Mouse (Mus musculus) kidney, postnatal 10 days (tissue): ENCODE data around the gene Fut2.
A peak's percentile ranks its signal among the peaks of the same experiment; 100 is the strongest.

Experiments
- DNase-seq: peaks from one replicate; pipeline ENCODE4 v3.0.0; 2021; ENCODE audit warnings: mixed read lengths

The Fut2 gene

DNA sequence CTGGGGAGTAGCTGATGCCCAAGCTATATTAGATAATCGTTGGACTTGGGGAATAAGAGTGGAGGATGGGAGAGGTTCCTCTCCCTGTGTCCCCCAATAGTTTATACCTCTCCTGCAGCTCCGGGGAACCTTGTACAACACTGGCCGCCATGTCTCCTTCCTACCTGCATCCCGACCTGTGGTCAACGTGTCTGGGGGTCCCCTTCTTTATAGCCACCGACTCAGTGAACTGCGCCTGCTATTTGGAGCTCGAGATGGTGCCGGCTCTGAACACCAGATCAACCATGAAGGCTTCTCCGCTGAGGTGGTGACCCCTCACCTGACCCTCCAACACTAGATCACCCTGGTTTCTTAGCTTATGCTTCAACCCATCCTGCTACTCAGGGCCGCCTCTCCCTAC is 36.1 kb upstream of the Fut2 start:
- DNase-seq: no peak

DNA sequence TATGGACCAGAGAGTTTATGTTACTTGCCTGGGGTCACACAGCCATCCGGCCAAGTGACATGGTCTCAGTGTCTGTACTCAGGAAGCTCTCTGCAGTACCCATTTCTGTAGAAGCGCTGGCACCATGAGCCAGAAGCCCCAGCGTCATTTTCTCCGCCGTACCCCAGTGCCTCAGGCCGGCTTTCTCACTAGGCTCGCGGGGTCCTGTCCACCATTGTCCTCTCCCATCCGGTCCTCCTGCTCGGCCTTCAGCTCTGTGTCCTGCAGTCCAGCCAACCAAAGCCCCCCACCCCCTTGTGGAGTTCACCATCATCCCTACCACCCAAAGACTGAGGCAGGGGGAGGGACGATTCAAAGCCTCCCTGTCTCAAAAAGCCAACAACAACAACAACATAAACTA is 35.4 kb upstream of the Fut2 start:
- DNase-seq: no peak

DNA sequence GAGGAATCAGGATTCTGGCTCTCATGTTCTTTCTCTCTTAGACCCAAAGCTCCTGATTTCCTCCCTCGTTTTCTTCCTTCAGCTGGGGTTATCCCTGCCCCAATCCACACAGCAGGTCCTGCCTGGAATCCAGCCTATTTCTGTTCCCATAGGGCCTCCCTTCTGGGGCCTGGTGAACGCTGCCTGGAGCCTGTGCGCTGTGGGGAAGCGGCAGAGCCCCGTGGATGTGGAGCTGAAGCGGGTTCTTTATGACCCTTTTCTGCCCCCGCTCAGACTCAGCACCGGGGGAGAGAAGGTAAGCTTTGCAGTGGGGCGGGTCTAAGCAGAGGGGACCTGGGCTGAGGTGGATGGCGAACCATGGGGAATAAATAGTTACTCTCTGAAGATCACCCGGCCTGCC is 34.9 kb upstream of the Fut2 start:
- peak; percentile 55 for DNase-seq

DNA sequence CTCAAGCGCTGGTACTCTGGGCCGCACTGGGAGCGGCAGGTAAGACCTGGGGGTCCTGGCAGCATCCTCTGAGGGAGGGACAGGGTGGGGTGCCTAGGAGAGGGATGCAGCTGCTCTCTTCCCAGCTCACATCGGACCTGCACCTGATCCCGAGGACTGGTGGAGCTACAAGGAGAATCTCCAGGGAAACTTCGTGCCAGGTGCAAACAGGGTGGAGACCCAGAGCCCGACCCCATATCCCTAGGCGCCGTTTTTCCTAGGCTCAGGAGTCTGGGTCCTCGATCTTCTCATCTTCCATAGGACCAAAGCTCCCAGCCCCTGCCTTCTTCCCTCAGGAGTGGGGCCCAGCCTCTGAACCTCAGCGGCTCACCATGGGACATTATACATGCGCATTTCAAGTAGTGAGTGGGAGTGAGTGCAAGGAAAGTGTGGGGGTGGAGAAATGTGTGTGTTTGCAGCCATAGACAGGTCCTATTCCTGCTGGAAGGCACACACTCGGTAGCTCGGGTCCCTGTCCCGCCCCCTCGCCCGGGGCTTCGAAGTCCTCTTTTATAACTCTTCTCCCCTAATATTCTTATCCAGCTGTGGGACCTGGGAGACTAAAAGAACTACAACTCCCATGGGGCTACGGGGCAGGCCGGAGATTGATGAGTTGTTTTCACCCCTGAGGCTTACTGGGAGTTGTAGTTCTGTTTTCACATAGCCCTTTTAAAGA is 34.3 kb upstream of the Fut2 start:
- DNase-seq: peak; percentile 87

DNA sequence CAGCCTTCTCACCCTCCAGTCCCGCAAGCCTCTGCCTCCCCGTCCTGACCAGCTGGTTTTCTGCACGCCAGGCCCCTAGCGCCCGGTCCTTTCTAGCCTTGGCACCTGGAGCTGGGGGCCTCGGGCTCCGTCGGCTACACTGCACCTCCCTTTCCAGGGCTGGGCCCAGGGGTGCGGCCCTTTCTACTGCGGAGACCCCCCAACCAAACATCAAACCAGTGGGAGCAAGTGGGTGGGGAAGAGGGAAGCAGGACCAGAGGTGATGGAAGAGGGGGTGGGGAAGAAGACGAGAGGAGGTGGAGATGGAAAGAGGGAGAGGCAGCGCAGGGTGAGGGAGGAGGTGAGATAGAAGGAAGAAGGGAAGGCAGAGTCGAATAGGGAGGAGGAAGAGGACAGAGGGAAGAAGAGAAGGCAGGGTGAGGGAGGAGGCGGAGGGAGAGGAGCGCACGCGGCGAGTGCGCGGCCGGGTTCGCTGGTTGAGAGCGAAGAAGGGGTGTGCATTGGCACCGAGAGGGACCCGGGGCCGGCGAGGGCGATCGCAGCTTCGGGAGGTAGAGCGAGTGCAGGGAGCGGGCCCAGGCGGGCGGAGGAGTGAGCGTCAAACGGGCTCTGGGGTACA is 33.4 kb upstream of the Fut2 start, which contains the start of gene Car11:
Gene Car11 (plus strand): TSS at position 321 of the 619 bp plus-strand sequence.
- DNase-seq: no peak

DNA sequence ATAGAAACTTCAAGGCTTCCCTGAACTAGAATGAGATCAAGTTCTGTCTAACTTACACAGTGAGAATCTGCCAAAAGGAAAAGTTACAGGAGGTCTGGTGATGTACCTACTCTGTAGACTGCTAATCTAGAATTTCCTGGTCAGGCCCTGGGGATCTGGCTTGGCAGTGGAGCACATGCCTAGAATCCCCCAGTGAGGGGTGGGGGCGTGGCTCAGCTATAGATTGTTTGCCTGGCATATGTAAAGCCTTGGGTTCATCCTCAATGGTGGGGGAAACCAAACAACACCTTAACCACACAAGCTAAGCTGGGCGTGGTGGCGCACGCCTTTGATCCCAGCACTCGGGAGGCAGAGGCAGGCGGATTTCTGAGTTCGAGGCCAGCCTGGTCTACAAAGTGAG is 31.7 kb upstream of the Fut2 start:
- no peak for DNase-seq

GRCm38 (mm10) chr7:45695098-45695497 is 28.9 kb upstream of the Fut2 start:
- DNase-seq: no peak

DNA sequence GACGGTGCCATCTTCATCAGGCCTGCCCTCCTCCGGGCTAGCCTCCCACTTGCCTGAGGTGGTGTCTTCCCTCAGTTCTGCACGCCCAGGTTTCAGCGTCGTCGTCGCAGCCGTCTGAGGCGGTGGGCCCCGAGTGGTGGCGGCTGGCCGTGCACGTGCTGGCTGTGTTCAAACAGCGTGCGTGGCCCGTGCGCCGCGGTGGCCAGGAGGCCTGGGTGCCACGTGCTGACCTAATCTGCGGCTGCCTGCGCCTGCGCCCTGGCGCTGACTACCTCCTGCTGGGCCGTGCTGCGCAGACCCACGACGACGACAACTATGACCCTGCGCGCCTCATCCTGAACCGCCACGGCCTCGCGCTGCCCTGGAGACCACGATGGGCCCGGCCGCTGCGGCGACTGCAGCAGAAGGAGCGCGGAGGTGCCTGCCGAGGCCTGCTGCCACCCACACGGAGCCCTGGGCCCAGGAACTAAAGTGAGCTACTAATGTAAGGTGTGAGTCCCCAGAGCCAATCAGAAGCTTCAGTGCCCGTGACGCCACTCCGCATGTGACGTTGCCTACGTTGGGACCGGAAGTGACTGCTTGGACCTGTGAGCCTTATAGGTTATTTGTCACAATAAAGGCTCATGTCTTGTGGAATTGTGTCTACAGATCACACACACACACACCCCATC is 27.9 kb upstream of the Fut2 start, which contains the start of gene Sec1:
Gene Sec1 (minus strand): TSS at position 482 of the 671 bp plus-strand sequence.
- DNase-seq: no peak

DNA sequence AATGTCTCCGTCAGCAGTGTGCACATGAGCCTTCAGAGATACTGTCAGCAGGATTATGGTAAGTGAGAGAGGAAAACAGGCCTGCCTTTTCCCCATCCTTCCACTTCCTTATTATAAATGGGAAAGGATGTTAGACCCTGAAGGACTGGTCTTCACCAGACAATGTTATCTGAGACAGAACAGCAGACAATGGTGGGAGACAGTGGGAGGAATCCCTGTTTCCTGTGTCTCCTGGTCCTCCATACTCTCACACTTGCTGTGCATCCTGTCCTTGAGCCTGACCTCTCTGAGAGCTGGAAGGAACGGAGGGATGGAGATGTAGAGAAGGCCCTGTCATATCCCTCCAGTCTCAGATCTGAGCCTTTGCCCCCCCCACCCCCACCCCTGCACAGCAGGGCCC is 26.2 kb upstream of the Fut2 start:
- no peak for DNase-seq

DNA sequence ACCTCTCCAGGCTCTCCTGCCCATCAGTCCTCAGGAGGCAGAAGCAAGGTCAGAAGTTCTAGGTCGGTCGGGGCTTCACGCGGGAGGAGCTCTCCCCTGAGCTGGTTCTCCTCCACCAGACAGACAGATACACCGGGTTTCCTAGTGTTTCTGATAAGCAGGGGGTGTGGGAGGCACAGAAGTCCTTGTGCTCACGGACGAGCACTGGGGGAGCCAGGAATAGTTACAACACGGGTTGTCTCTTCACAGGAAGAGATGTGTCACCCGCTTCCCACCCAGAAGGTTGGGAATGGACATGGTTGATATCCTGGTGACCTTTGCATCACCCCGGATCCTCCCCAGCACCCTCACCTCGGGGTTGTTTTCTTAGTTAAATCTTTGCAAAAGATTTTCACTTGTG is 23.6 kb upstream of the Fut2 start:
- no peak for DNase-seq

DNA sequence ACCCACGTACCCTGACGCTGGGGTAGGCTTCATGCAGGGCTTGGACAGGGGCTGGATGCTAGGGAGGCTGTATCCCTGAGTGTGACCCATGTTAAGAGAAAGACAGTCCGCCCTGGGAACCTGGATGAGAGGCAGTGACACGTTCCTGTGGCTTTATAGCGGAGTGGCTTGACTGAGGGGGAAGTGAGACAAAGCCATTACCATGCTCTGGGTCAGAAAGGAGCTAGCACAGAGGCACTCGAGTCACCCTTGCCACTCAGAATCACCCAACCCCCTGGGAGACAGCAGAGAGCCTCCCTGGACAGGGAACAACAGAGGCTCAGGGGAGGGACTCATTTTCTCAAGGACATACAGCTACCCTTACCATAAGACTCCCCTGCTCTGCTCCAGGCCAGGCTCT is 22.9 kb upstream of the Fut2 start:
- DNase-seq: no peak

GRCm38 (mm10) chr7:45686841-45687240 is 20.6 kb upstream of the Fut2 start:
- DNase-seq: peak; percentile 26

DNA sequence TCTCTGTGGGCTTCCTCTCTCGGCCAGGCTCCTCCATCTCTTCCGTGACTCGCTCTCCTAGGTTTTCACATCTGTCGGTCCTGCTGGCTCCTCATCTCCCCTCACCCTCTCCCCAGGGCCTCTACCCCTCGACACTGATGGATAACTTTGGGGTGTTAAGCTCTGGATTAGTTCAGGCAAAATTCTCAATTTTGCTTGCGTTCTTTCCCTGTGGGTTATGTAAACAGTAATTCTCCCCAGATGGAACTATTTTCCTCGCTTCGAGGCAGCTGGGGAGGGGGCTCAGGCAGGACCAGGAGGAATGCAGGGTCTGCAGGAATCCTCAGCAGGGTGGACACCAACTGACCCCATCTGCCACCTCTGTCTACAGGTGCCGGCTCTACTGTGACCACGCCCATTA is 19.6 kb upstream of the Fut2 start:
- DNase-seq: no peak

DNA sequence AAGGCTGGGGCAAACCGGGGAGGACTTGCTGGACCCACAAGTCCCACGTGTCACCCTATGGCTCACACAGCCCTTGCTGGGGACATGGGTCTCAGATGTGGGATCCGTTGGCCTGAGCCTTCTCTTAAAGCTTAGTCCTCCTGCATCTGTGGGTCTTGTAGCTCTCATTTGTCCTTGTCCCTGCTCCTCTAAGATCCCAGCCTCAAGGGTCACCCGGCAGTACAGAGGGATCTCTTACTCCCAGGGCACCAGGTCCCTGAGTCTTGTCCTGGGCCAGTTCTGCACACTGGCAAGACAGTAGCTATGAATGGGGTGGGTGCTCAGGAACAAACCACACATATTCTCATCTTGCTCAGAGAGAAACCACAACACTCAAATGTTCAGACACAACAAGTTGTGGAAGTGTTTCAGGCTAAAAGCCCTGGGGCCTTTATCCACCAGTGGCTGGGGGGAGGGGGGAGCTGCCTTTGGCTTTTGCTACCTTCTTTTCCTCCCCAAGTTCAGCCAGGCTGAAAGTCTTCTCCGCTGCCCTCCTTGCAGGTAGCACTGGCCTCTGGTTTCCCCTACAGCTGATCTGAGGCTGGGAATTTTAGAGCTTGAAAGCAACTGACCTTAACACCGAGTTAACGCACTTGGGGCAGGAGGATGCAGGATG is 17.3 kb upstream of the Fut2 start, which contains the start of gene Ntn5:
Gene Ntn5 (plus strand): TSS at position 627 of the 655 bp plus-strand sequence.
- DNase-seq: no peak

DNA sequence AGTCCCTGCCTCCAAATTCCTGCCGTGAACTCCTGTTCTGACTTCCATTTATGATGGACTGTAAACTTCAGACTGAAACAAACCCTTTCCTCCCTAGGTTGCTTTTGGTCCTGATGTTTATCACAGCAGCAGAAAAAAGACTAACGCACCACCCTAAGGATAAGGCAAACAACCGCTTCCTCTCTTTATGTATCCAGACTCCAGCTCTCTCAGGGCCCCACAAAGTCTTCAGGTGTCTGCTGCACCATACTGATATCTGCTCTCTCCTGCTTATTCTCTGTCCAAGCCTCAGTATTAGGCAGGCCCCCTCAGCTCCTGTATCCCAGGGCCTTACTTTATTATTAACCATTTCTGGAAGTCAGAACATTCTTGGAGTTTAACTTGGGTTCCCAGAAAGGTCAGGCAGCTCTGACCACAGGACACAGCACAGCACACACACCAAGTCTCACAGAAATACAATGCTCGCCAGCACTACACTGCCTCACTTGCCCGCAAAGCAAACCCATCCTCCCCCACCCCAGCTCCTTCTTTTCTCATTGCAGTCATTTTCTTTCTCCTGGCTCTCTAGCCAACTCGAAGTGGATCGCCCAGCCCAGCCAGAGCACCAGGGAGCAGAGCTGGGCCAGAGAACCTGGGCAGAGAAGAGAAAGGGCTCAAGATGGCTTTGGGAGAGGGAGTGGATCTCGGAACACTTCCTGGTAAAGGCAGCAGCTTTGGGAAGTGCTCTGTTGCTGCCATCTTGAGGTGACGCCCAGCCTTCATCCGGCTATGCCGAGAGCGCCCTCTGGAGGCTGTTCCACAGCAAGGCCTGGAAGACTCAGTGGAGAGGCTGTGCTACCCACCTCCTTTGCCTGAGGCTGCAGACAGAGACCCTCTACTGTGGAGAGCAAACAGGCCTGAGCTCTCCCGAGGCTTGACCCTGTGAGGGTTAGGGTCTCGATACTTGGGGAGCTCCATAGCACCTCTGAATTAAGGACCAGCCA is 16.2 kb upstream of the Fut2 start:
- peak; percentile 95 for DNase-seq

GRCm38 (mm10) chr7:45681046-45681736 is 15.0 kb upstream of the Fut2 start:
- no peak for DNase-seq

DNA sequence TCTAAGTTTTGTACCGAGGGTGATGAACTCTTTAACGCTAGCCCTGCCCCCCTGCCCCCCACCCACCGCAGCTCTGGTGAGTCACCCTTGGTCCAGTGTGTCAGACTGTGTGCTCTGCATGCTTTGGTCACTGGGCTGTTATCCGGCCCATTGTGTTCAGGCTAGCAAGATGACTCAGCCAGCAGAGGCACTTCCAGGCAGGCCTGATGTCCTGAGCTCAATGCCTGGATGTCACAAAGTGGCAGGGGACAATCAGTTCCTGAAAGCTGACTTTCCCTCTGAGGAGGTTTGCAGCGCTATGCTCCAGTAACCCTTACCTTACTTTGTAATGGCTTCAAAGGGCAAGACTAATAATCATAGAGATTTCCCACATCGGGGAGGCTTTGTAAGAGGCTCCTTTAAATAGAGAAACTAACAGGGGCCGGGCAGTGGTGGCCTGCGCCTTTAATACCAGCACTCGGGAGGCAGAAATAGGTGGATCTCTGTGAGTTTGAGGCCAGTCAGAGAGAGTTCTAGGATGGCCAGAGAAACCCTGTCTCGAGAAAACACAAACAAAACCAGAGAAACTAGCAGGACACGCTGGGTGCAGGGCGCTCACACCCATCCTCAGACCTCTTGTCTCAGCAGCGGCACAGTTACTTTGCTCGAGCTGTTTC is 13.9 kb upstream of the Fut2 start:
- DNase-seq: peak; percentile 53

- DNase-seq: no peak
Observed at GRCm38 (mm10) chr7:45678513-45678912, 12.3 kb upstream of the Fut2 start.

DNA sequence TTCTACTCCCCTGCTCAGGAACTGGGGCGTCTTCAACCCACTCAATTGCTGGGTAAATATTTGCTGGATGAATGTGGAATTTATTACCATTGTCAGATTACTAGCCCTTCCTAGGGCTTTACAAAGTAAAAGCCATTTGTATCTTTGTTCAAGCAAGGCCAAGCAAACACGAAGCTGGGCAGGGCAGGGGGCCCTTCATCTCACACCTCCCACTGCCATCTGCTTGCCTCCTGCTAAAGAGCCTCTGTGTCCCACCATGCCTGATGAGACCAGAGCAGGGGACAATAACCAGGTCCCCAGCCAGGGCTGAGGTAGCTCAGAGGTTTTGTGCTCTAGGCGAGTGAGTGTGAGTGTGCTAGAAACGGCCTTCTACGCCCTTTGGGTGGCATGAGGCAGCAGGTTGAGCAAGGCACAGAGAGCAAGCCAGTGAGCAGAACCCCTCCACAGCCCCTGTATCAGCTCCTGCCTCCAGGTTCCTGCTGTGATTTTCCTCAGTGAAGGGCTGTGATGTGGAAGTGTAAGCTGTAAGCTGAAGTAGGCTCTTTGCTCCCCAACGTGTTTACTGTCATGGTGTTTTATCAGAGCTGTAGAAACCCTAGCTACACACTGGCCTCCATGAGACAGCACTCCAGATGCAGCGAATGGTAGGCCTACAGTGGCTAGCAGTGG is 11.6 kb upstream of the Fut2 start:
- DNase-seq: no peak

GRCm38 (mm10) chr7:45668921-45669320 is 2.7 kb upstream of the Fut2 start:
- no peak for DNase-seq
